Mouse (Mus musculus) regulatory T cell (primary cell): ENCODE results near the gene Kirrel3.

ENCODE experiments used
- in situ Hi-C: fragments of 300-600 bp; cut with MboI, MseI; formaldehyde crosslinking; loops from one replicate; pipeline ENCODE4 v1.15.1; 2025; ENCODE audit warnings: high pct_unique_total_duplicates

Kirrel3 gene

DNA sequence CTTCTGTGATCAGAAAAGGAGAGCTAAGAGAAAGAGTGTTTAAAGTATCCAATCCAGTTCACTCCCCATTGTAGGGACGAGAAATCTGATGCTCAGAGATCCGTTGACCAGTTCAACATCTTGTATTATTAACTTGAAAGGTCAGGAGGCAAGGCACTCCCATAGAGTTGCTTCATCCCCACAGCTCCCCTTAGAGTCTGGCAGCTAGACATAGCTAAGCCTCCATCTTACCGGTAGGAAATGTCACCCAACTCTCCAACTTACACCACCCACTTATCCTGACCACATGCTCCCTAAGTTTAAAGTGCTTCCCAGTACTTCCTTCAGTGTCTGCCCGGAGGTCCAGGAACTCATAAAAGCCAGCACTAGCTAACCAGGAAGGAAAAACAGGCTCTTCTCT is 202.7 kb downstream of the Kirrel3 start:
- in situ Hi-C loops: no loop called here

DNA sequence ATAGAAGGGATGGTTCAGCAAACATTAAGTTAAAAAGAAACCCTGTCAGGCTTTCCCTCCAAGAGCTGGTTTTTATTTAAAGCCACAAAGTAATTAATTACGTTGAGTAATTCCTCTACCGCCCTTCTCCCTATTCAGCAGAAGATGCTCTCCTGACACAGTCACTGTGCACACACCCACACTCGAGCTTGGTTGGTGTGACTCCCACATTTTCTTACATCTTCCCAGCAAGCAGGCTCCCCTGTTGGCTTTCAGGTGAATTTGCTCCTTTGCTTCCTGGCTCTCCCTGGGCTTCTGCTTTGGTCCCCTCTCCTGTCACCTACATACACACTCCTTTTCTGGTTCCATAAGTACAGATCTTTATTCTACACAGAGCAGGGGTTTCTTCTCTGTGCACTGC is 203.7 kb downstream of the Kirrel3 start:
- in situ Hi-C loops: no loop called here

DNA sequence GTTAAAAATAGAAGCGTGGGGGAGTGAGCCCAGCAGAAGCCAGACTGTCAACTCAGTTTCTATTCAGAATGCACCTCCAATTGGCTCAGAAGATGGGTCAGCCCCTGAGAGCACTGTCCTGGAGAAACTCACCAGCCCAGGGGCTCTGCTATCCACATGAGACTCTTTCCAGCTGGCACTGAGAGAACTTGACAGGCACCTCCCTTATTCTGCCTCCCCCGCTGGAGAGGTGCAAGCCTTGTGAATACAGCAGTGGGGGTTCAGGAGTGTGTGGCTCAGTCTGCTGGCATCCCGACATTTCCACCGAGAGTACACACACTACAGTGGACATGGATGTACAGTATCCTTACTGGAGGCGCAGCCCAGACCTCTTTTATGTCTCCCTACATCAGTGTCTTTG is 210.0 kb downstream of the Kirrel3 start:
- in situ Hi-C loops: no loop called here

DNA sequence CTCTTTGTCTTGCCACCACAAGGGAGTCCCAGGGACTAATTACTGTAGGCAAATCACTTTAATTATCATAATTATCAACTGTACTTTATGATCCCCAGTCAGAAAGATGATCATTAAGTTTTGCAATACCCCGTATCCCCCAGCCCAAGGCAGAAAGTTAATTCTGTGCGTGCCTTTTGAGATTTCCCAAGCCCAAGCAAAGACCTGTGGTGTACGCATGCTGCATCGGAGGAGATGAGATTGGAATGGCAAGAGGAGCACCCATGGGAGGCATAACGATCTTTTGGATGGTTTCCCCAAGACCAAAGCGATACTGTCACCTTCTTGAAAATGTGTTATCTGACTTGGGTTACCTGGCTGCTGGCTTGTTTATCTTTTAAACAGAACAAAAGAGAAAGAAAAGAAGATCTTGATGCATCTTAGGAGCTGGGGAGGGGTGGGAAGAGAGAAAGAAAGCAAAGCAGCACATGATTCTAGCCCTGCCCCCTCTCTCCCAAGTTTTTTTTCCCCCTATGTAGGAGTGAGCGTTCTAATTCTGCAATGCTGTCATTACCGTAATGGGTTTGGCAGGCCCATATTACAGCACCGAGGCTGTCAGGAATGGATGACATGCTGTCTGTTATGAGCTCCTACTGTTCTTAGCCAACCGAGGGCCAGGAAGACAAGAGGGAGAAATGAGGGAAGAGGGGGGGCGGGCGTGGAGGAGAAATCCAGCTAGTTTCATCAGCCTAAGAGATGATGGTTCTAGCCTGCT is 218.0 kb downstream of the Kirrel3 start:
- in situ Hi-C loops: no loop called here

DNA sequence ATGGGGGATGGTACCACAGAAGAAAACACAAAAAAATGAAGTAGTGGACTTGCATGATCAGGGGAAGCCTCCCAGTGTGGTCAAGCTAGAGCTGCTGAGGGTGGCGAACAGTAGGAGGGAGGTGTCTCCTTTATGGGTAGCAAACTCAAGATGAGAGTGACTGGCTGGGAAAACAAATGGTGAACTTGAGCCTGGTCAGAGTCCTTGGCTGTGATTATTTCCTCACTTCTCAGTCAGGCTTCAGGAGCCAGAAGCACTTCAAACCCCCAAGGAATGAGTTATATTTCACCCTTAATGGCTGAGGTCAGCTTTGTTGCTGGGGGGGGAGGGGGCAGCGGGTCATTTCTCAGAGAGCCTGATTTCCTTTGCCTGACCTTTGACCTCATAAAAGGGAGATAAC is 218.7 kb downstream of the Kirrel3 start:
- in situ Hi-C loops: no loop called here

DNA sequence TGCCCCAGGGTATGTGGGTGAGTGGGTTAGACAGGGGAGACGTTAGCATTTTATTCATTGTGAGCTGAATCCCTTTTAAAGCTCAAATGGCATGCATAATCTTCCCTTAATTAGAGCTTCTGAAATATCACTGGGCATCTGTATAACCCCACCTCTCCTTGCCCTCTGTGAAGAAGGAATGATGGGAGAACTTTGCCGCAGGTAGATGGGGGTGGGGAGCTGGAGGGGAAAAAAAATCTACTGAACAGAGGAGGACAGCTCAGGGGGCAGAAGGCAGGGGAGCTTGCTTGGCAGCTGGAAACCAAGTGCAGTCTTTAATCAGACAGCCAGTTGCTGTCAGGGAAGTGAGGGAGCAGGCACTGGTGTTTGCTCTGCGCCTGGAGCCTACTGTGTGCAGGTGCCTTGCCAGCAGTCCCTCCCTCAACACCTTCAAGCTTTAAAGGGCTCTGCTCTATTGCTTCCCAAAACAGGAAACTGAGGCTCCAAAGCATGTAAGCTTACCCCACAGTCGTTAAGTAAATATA is 220.7 kb downstream of the Kirrel3 start:
- in situ Hi-C loops: no loop called here

DNA sequence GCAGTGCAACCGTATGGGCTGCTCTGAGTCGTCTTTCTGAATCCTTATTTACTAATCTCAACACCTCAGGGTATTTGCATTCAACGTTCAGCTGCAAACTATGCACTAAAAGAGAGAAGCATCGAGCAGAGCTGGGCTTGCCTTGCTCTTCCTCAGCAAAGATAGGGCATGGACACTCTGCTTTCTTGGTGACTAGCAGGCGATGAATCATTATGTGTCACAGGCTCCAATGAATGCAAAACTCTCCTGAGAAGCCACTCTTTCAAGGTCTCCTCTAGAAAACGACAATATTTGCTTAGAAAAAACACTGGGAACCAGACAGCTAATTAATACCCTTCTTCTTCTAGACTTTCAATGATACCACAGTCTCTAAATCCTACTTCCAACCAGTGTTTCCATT is 223.0 kb downstream of the Kirrel3 start:
- in situ Hi-C loops: no loop called here

DNA sequence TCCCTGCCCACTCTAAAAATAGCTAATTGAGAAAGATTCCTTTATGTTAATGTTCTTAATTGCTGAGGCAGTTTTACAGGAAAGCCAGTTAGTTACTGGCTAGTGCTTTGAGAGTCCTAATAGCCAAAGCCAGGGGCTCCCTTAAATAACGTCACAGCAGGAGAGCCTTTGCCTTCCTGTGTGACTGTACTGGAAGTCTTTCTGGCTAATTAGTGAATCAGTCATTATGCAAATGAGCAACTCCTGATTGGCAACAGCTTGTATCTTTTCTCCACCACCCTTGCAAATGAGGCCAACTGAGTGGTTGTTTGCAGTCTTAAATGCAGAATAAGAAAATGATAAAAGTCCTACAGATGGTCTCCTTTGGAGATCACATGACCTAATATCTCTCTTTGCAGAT is 226.3 kb downstream of the Kirrel3 start:
- in situ Hi-C loops: no loop called here

DNA sequence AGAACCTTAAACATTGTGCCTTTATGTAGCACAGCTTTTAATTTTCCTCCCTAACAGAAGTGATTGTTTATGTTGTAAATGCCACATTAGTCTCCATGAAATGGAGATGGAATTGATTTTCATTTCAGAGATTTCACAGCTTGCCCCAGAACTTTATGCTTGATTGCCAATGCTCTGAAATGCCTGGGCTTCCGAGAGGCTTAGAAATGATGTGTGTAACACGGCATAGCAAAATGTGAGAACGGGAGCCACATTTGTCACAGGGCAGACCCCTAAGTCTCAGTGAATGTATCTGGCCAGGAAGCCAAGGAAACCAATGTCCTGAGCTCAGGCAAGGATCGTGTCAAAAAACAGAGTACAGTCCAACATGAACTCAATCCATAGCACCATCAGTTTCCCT is 227.3 kb downstream of the Kirrel3 start:
- in situ Hi-C loops: no loop called here

DNA sequence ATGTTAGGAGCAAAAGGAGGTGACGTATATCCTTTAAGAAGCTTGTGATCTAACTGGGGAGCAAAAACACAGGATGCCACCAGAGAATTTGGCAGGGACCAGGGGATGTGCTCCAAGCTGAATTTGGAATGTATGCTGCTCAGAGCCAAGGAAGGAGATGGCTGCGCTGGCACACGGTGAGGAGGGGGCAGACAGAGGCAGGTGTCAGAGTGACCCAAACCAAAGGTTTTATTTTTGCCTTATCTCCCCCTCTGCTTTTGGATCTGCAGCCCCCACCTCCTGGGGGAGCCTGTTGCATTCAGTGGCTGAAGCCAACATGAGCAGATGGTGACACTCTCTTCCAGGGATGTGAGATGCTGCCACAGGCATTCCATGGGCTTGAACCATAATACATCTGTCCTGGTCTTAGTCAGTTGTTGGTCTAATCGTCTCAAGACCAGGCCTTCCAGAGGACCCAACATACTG is 227.8 kb downstream of the Kirrel3 start:
- in situ Hi-C loops: no loop called here

DNA sequence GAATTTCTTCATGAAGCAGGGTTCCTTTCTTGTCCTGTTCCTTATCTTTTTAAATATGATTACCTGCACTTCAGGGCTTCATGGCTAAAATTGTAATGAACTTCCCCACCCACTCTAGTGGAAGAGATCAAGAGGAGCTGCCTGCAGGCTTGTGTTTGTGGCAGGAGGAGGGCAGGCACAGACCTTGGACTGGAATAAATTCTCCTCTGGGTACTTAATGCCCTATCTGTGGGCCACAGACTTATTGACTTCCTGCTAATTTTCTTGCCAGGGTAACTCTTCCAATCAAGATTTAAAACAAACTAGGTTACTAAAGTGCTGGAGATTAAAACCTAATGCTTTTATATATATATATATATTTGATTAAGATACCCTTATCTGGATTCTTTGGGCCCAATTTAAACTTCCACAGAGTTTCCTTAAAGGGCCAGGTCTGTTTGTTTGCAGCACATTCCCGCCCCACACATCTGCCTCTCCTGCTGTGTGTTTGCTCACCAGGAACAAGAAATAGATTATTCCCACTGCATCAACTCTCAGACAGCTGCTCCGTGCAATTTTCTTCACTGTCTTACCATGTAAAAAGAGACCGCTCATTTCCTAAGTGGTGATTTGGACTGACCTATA is 229.4 kb downstream of the Kirrel3 start:
- in situ Hi-C loops: no loop called here

DNA sequence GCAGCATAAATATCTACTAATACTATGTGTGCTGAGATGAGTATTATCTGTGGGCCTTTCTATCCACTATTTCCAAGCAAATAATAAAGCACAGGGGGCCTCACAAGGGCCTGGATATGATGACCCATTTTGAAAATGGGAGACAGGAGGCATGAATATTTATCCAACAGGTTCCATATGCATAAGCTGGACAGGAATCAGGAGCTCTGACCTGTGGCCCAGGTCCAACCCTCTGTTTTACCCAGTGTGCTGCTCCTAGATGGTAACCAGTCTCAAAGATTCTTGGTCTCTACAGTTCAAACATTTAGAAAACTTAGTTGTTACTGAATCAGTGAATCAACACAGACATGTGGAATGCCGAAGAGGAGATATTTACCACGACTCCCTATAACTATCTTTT is 230.8 kb downstream of the Kirrel3 start:
- in situ Hi-C loops: no loop called here

DNA sequence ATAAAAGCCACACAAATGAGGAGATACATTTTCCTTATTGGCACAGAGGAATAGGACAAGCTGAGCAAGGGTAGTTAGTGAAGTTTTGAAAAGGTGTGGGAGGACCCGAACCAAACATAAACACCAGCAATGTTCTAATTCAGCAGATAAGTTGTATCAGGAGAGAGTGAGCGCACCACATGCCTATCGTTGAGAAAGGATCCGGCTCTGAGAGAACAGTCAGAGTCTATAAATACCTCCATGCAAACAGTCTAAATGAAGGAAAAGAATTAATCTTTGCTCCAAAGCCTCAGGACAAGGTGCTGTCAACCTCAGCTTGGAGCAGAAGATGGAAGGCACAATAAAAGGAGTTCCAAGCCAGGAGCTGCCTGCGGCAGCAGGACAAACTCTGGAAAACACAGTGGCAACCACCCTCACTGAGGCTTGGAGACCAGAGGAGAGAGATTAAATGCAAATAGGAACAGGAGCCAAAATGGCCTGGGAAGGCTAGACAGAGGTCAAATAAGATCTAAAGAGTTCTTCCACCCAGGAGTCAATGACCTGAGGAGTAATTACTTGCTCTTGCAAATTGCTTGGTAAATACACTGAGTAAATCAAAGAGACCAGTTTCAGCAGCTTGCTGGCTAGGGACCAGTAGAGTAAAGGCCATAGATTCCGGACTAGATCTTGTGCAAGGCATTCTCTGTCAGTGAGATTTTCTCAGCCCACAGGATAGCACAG is 235.9 kb downstream of the Kirrel3 start:
- in situ Hi-C loops: no loop called here

DNA sequence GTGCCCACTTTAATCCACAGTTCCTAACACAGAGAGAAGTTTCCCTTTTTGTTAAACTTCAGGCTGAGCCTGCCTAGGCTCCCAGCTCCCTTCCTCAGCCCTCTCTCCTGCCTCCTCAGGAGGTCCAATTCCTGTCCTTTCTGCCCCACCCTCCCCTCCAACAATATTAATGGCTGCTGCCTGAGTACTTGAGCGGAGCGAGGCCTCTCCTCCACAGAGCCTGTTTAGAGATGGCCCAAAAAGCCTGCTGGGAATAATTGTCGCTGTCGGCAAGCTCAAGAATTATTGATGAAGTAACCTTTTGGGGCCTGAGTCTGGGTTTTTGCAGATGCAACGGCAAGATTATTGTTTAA is 236.5 kb downstream of the Kirrel3 start:
- in situ Hi-C loops: no loop called here

DNA sequence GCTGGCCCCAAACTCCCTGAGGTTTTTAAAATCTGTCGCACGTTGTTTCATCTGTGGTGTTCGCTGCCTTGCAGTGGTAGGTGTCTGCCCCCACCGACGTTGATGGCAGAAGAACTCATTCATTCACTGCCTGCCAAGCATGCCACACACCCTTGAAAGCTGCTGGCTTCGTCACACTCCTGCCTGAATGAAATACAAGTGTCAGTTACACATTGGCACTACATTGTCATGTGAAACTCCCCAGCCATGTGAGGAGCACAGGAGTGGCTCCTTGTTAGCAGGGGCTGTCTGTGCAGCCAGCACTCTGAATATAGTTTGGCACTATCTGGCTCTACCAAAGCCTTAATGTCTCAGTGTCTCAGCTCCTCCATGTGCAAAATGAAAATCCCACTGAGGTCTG is 246.8 kb downstream of the Kirrel3 start:
- in situ Hi-C loops: no loop called here

DNA sequence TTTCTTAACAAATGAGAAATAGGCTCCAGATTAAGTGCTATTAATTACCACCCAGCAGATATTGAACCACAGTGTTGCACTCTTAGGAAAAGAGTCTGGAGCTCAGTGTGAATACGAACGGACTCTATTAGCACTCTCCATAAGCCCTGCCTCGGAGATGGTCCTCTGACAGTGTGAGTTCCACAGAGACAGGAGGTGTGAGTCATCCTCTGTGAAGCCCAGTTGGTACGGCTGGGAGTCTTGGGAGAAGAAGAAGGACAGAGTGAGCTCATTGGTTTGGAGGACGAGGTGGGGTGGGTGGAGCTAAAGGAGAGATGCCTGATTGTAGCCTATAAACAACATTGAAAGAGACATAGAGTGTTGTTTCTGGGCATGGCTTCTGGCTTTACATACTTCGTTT is 247.9 kb downstream of the Kirrel3 start:
- in situ Hi-C loops: no loop called here

DNA sequence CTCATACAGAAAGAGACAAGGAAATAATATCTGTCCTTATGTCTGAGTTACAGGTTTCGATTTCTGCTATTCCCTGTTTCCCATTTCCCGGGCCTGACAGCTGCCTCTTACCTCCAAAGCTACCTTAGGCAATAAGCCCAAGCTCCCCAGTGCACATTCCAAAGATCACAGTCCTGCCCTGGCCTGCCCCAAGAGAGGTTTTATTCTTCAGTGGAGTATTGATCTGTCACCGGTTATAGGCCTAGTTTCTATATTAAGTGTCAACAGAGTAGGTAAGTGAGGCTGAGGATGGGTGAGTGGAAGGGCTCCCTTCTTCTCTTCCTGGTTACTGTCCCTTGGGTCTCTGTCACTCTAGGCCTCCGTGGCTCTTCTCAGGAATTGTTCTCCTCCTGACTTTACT is 249.3 kb downstream of the Kirrel3 start:
- in situ Hi-C loops: no loop called here

DNA sequence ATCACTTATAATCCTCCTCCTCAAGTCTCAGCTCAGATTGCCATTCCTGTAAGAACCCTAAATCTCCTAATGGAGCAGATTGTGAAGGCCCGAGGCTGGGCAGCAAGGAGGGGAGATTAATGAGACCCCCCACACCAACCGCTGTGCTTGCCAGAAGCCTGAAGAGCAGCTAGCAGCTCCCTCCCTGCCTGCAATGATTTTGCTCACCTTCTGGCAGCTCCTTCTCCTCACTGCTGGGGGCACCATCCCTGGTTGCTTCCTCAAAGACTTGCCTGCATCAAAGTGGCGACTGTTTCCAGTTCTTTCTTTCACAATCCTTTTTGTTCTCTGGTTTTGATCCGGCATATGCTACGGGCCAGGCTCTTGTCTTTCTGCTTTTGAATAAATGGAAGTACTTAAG is 253.7 kb downstream of the Kirrel3 start:
- in situ Hi-C loops: no loop called here

DNA sequence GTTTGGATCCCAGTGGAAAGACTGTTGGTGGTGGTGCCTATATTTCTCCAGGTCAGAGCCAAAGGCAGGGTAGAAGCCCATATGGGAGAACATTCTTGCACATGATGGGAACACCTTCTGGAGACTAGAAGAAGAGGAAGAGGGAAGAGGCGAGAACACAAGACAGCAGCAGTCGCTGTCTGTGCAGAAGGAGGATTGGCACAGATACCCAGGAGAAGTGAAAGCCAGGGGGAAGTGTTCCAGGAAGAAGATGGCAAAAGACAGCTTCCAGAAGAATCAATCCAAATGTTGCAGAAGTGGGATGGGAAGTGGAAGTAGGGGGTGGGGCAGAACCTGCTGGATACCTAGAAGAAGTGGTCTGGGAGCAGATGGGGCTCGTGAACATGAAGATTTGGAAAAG is 255.1 kb downstream of the Kirrel3 start:
- in situ Hi-C loops: no loop called here

DNA sequence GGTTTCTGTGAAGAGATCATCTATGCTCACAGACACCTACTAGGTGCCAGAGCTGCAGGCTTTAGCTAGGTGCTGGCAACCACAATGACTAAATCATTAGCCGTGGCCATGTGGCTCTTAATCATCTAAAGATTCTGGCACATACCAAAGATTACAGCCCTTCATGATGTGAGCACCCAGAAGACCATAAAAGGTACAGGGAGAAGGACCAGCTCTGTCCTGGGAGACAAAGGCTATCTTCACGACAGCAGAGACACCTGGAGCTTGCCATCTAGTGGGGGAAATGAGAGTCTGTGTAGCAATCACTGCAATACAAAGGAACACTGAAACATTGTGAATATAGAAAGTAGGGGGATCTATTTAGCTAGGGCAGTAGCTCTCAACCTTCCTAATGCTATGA is 262.3 kb downstream of the Kirrel3 start:
- in situ Hi-C loops: no loop called here

DNA sequence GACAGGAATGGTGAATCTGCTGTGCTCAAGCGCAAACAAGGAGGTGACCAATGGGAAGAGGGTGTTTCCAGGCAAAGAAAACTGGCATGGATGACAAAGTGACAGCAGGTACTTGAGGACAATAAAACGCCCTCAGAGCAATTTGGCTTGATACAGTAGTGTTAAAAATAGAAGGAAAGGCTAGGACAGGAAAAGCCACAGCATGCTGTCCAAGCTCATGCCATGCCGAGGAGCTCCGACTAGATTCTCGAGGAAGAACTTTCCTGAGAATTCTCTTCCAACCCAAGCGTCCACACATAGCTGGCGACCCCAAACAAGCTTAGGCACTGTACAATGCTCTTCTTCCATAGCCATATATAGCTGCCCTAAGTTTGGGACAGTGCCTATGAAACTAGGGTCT is 263.5 kb downstream of the Kirrel3 start:
- in situ Hi-C loops: no loop called here

DNA sequence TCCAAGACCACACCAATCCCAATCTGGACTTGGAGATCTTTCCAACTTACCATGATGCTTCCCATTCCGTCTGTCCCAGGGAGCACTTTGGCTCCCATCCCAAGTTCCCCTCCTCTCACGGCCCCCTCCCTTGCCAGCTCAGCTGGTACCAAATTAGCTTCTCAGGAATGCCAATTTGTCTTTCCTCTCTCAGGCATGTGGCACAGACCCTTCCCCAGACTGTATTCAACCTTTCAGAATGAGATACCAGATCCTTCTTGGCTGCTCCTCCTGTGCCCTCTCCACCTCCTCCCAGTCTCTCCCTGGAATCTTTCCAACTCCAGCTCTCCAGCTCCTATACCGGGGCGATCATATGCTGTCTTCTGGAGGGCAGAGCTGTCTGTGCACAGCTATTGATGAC is 264.2 kb downstream of the Kirrel3 start:
- in situ Hi-C loops: no loop called here

DNA sequence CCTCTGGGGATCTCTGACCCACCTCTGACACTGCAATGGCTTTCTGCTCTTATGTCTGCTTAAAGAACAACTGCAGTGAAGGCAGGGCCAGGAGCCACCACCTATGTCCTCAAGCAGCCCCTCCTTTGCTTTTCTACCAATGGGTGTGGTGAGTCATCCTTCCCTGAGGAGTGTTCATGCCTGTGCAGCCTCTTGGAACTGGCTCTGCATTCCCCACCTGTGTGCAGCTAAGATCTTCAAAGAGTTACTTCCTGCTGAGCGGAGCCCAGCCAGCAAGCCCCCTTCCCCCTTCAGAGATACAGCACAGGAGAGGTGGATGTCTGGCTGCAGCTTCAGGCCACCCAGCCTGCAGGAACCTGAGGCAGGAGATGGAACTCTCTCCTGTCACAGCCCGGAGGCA is 265.2 kb downstream of the Kirrel3 start:
- in situ Hi-C loops: no loop called here
